Mouse (Mus musculus) cortical plate, adult 2 months (tissue): ENCODE measurements around the gene Gltp. TPM values are rescaled to one million over a fixed set of nuclear protein-coding genes. Genes with fewer than 3 reads are reported as not detected.

ENCODE experiments used
- H3K27ac ChIP-seq: fragments of 200-500 bp; 2 replicates; pipeline ENCODE4 v1.5.1; 2012; ENCODE audit warnings: low read length, control low read depth, inconsistent platforms; ENCODE audit not compliant: insufficient read depth
- H3K4me1 ChIP-seq: fragments of 200-500 bp; 2 replicates; pipeline ENCODE4 v1.6.1; 2011; ENCODE audit warnings: low read length; ENCODE audit not compliant: control insufficient read depth, insufficient read depth
- H3K4me3 ChIP-seq: fragments of 200-500 bp; 2 replicates; pipeline ENCODE4 v1.5.1; 2011; ENCODE audit warnings: mild to moderate bottlenecking, low read length, control low read depth; ENCODE audit not compliant: insufficient read depth
- CTCF ChIP-seq: fragments of 200-500 bp; IDR thresholded peaks from 2 replicates; pipeline ENCODE4 v1.5.1; 2011; ENCODE audit warnings: mild to moderate bottlenecking, control low read depth, low read length; ENCODE audit not compliant: insufficient read depth; ENCODE audit errors: extremely low read depth
- POLR2A ChIP-seq: fragments of 200-500 bp; IDR thresholded peaks from 2 replicates; pipeline ENCODE4 v1.6.1; 2011; ENCODE audit warnings: mild to moderate bottlenecking, low read length, control low read depth; ENCODE audit not compliant: insufficient read depth; ENCODE audit errors: extremely low read depth
- polyA plus RNA-seq: library from polyadenylated mRNA; depleted of rRNA; stranded (reverse); fragments of >200 nt; gene quantifications from 2 replicates; pipeline ENCODE4 v1.2.3, GENCODE M21; 2012

Gltp gene
- polyA plus RNA-seq, 1 experiment = 69.6 TPM

DNA sequence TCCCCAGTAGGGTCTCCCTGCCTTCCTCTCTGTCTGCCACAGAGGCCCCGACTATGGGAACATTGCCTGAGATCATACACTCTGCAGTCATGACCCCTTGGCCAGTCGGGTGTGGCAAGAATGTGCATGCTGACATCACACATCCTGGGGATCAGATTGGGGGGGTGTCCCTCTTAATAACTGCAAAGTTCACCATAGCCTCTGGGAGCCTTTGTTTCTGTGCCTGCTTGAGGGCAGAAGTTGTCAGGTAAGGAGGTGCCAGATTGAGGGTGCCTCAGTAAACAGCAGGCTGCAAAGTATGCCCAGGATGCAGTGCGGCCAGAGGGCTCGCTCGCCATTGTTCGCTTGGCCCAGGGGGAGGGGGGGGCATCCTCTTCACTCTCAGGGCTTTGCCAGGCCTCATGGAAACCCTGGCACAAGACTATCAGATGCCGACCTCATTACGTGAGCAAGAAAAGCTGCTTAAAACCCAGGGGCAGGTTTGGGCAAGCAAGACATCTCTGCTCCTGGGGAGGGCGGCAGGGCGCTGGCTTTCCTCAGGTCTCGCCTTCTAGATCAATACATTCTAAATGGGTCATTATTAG is 42.0 kb downstream of the Gltp start:
- Histone ChIP-seq H3K27ac (no peak overlapping the region), H3K4me3 (no peak overlapping the region), H3K4me1 (no peaks in the 10 kb centered on the region)
- TF ChIP-seq CTCF (no peak), POLR2A (no peak)

DNA sequence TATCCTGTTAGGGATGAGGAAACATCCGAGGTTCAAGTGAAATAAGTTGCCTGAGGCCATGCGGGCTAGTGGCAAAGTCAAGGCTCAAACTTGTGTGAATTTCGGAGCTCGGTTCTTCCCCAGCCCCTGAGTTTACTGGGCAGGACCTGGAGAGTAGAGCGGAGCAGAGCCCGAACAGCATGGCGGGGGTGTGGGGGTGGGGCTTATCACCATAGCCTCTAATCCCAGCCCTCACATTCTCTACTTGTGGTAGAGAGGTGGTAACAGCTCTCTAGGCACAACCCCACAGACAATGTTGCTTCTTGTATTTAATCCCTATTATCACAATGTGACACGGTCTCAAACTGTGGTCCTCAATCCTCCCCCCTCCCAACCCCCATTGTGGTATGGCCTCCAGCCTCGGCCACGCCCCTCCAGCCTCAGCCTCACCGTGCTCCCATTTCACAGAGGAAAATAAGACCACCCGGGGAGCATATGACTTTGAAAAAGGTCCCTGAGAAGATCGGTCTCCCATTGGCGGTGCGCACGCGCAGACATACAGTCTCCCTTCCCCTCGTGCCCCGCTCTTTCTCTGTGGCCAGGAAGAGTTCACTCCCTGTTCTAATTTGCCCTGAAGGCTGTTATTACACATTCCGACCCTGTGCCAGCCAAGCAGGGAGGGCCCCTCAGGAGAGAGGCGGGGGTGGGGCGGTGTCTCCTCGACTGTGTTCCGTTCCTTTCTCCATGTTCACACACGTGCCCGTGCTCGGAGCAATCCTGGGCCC is 43.4 kb downstream of the Gltp start:
- H3K27ac ChIP-seq = no peak overlapping the region
- no peaks in the 10 kb centered on the region for H3K4me1 ChIP-seq
- no peak for TF ChIP-seq POLR2A
- TF ChIP-seq CTCF = no peak
- peak overlapping the region; percentile 21; the same call in 1 of the 2 replicates for H3K4me3 ChIP-seq

DNA sequence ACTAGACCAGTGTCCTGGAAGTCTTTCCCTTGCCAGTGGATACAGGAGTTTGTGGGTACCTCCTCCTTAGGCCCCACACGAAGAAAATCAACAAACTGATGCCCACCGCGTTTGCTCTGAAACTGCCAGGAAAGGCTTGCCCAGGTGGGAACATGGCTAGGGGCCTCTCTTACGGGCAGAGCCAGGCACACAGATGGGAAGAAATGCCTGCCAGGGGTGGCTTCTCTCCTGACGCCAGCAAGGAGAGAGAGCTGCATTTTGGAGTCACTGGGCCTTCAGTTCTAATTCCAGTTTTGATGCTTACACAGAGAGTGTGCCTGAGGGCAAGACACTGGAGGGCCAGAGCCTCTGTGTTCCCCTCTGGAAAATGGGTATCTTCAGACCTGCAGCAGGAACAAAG is 44.9 kb downstream of the Gltp start:
- H3K4me1 ChIP-seq = no peaks in the 10 kb centered on the region
- no peak for TF ChIP-seq CTCF
- TF ChIP-seq POLR2A = no peak
- H3K27ac ChIP-seq = no peak overlapping the region
- no peak overlapping the region for H3K4me3 ChIP-seq

DNA sequence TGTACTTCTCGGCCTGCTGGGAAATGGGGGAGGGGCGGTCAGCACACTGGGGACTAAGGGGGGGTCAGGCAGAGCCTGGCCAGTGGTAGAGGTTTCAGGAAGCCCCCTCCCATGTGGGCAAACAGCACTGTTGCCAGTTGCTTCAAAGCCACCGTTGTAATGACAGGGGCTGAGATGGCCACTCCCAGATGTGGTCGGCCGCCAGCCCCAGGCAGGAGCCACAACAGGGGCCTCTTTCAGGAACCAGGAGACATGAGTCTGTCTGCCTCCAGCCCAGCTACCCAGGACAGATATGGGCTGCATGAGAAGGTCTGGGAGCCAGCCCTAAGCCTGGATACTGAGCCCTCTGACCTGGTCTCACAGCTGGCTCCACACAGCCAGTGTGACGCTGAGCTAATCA is 45.9 kb downstream of the Gltp start:
- TF ChIP-seq POLR2A = no peak
- H3K4me3 ChIP-seq = no peak overlapping the region
- no peak overlapping the region for H3K27ac ChIP-seq
- H3K4me1 ChIP-seq = no peaks in the 10 kb centered on the region

DNA sequence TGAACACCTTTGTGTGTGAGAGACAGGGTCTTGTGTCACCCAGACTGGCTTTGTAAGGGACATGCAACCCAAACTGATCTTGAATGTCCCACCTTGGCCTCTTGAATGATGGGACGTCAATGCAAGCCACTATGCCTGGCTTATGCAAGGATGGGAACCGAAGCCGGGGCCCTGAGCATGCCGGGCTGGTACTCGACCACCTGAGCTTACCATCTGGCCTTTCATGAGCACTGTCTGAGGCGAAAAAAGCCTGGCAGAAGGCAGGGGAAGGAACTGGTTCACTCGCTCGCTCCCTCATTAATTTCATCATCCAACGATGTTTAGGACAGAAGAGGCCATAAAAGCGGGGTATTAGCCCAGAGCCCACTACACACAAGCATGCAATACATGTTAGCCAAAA is 50.0 kb downstream of the Gltp start:
- no peak overlapping the region for H3K27ac ChIP-seq
- no peak overlapping the region for H3K4me3 ChIP-seq
- H3K4me1 ChIP-seq = no peaks in the 10 kb centered on the region
- TF ChIP-seq CTCF = no peak
- no peak for TF ChIP-seq POLR2A

DNA sequence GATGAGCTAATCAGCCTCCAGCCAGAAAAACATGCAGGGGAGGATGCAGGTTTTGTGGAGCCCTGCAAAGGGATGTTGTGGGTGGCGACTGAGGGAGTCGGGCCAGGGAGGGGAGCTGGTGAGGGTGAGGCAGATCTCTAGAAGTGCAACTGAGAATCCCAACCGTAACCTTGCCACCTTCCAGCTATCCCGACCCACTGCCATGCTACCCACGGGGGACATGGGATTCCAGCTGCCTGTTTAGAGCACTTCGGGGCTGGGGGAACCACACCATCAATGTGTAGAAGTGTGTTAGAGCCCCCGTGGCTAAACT is 51.2 kb downstream of the Gltp start:
- no peaks in the 10 kb centered on the region for H3K4me1 ChIP-seq
- H3K27ac ChIP-seq = no peak overlapping the region
- TF ChIP-seq CTCF = no peak
- TF ChIP-seq POLR2A = no peak
- H3K4me3 ChIP-seq = no peak overlapping the region

DNA sequence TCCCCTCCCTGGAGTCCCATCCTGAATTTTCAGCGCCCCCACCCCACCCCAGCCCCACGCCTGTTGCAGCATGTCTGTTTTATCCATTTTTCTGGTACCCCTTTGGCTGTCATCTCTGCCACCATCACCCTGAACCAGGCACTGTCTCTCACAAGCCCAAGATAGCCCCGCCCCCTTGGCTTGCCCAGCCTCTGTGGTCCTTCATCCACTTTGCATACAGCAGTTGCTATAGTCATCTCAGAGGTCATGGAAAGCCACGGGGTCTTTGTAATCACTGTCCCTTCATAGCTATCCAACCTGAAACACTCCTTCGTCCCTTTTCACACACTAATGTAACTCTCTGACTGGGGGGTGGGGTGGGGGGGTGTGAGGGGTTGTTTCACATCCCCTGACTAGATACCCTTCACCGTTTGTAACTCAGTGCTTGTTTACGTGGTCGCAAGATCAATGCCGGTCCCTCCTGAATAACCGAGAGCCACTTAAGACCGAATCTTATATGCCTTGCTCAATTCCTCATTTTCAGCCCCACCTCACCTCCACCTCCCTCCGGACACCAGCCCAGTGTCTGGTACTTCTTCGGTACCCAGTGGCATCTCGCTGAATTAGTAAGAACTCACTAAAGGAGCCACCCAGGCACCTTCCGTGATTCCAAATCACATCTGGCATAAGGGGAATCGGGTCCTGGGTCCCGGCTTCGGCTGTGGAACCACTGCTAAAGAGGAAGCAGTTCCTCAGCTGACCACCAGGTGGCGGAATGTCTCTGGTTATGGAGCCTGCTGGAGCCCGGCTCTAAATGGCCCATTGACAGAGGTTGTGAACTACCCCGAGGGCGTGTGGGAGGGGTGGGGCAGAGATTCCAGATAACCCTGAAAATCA is 51.8 kb downstream of the Gltp start:
- TF ChIP-seq CTCF (peak; percentile 80), POLR2A (no peak)
- H3K4me3 ChIP-seq = no peak overlapping the region
- H3K4me1 ChIP-seq = no peaks in the 10 kb centered on the region
- H3K27ac ChIP-seq = no peak overlapping the region

DNA sequence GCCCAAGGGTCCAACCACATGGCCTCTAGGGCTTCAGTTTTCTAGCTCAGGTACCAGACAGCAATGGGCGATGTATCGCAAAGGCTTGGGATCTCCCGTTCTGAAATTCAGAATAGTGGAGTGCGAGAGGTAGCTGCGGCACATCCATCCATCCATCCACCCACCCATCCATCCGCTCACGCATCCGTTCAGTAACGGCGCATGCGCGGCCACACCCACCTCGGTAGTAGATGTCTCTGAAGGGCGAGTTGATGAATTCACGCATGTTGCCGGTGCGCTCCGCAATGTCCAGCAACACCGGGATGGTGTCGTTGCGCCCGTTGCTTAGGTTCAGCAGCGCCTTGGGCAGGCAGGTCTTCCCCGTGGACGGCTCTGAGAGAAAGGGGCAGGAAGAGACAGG is 54.7 kb downstream of the Gltp start:
- no peak overlapping the region for H3K4me3 ChIP-seq
- H3K4me1 ChIP-seq = no peaks in the 10 kb centered on the region
- H3K27ac ChIP-seq = no peak overlapping the region
- TF ChIP-seq CTCF = no peak

DNA sequence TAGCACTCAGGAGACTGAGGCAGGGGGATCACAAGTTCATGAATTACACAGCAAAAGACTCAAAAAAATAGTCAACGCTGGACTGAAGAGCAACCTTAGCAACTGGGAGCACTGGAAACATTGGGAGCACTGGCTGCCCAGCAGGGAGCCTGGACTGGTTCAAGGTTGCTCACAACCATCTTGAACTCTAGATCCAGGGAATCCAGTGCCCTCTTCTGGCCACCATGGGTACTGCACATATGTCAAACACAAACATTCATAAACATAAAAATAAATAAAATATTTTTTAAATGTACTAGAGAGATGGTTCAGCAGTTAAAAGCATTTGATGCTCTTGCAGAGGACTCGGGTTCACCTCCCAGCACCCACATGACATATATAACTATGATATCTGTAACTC is 59.4 kb downstream of the Gltp start:
- H3K4me1 ChIP-seq = no peaks in the 10 kb centered on the region
- H3K4me3 ChIP-seq = no peak overlapping the region
- TF ChIP-seq CTCF (peak; percentile 29; the same call in 1 of the 2 replicates), POLR2A (no peak)
- no peak overlapping the region for H3K27ac ChIP-seq

DNA sequence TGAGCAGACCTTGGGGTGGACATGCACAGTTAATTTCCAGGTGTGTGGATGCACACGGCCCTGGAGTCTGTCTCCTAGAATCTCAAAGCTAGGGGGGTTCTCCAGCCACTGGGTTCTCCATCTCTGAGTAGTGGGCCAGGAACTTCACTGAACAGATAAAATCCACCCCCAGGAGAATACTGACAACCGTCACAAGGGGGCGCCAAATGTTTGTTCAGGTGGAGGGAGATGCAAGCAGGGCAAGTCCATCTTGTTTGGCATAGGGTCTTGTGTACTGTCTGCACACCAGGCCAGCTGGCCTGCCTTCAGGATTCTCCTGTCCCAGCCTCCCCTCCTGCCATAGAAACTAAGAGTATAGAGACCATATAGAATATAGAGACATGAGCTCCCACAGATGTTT is 65.2 kb downstream of the Gltp start:
- Histone ChIP-seq H3K4me3 (no peak overlapping the region), H3K4me1 (no peaks in the 10 kb centered on the region), H3K27ac (no peak overlapping the region)
- TF ChIP-seq CTCF (peak; percentile 71), POLR2A (no peak)
